Mouse (Mus musculus) activated CD4-positive, CD25-positive, alpha-beta regulatory T cell, adult 9 weeks (primary cell): ENCODE measurements around the gene Plekhg5. TPM values are rescaled to one million over a fixed set of nuclear protein-coding genes. Genes with fewer than 3 reads are reported as not detected.

Experiments
- polyA plus RNA-seq: library from polyadenylated mRNA; unstranded; fragments of 100-300 nt; shearing (Covaris generic); gene quantifications from one replicate; pipeline ENCODE4 v1.2.1, GENCODE M21; 2017

Plekhg5 gene
- 4.3 TPM for polyA plus RNA-seq

GRCm38 (mm10) chr4:152072121-152072601 lies at the start of gene Plekhg5:
Plekhg5 (plus strand) TSS chr4:152072498.

GRCm38 (mm10) chr4:152027524-152027923 lies 44.8 kb upstream of the Plekhg5 start, which contains the start of gene Zbtb48:
Zbtb48 (minus strand) TSS chr4:152027671.

GRCm38 (mm10) chr4:152038225-152038984 lies 33.9 kb upstream of the Plekhg5 start, which contains the start of gene Tas1r1:
Tas1r1 (minus strand) TSS chr4:152038568.

GRCm38 (mm10) chr4:152038985-152039830 lies 33.1 kb upstream of the Plekhg5 start, which contains the start of gene Nol9:
Nol9 (plus strand) TSS chr4:152039321.

GRCm38 (mm10) chr4:152115921-152116612 lies 43.8 kb downstream of the Plekhg5 start, which contains the start of gene Tnfrsf25:
Tnfrsf25 (plus strand) TSS chr4:152115934.

GRCm38 (mm10) chr4:152151966-152152544 lies 79.8 kb downstream of the Plekhg5 start, which contains the start of gene Espn:
Espn (minus strand) TSS chr4:152152371.

GRCm38 (mm10) chr4:152158585-152159284 lies 86.4 kb downstream of the Plekhg5 start, which contains the start of gene Hes2:
Hes2 (plus strand) TSS chr4:152158867.

Other genes starting within 250 kb of the Plekhg5 start
- 27.9 TPM for gene Camta1, start 210.6 kb upstream of the Plekhg5 start, polyA plus RNA-seq
- 49.1 TPM for gene Dnajc11, start 138.8 kb upstream of the Plekhg5 start, polyA plus RNA-seq
- 116 TPM for gene Thap3, start 83.5 kb upstream of the Plekhg5 start, polyA plus RNA-seq
- gene Phf13, start 76.2 kb upstream of the Plekhg5 start, polyA plus RNA-seq = 4.3 TPM
- 1.4 TPM for gene Klhl21, start 63.7 kb upstream of the Plekhg5 start, polyA plus RNA-seq
- gene Zbtb48, start 44.8 kb upstream of the Plekhg5 start, polyA plus RNA-seq = 30.2 TPM
- gene Tas1r1, start 33.9 kb upstream of the Plekhg5 start, polyA plus RNA-seq = not detected
- 6.3 TPM for gene Nol9, start 33.2 kb upstream of the Plekhg5 start, polyA plus RNA-seq
- gene Tnfrsf25, start 43.4 kb downstream of the Plekhg5 start, polyA plus RNA-seq = 194 TPM
- 17.0 TPM for gene Espn, start 79.9 kb downstream of the Plekhg5 start, polyA plus RNA-seq
- gene Hes2, start 86.4 kb downstream of the Plekhg5 start, polyA plus RNA-seq = not detected
- gene Acot7, start 105.6 kb downstream of the Plekhg5 start, polyA plus RNA-seq = 149 TPM
- gene Gpr153, start 201.7 kb downstream of the Plekhg5 start, polyA plus RNA-seq = not detected
- not detected for gene Hes3, start 219.2 kb downstream of the Plekhg5 start, polyA plus RNA-seq
- gene Icmt, start 224.7 kb downstream of the Plekhg5 start, polyA plus RNA-seq = 5.0 TPM
- 0.59 TPM for gene Rnf207, start 246.5 kb downstream of the Plekhg5 start, polyA plus RNA-seq